ENCODE assay signal across 19 mouse cellular contexts in the genomic region with DNA sequence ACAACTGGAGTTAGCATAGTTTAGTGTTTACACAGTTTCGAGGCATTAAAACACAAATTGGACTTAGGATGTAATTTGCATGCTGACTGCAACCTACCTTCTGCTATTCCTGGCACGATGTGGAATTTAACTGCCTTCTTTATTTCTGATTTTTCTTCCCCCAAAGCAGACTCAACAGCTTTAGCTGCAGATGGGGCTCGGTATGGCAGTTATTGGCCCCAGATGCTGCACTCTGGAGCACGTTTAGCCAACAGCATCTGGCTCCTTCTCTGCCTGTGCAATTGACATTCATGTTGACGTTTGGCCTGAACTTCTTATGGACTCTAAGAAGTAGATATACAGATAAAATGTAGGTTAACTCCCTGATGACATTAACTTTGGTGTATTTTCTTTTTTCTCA.
DNase-seq lines count a peak whose midpoint lies in the region; ATAC-seq and TF ChIP-seq lines count a peak whose summit lies in the region.
"Had no signal": no experiment of that assay in that cellular context is flagged by ENCODE, and none has a peak within 500 bp of the region (broad histone marks: within the 10 kb centered on the region; RNA-seq: fewer than 3 reads in every experiment).

No protein-coding gene starts in this region.

- H3K36me3 ChIP-seq in hindbrain, postnatal 0 days (ENCODE audit: insufficient read depth, low read length): no peaks in the 10 kb centered on the region
- no peaks in the 10 kb centered on the region for H3K36me3 ChIP-seq in hindbrain, embryonic 12.5 days
- H3K36me3 ChIP-seq: heart, embryonic 13.5 days; limb, embryonic 15.5 days; neural tube, embryonic 12.5 days had no signal

- H3K27ac ChIP-seq in hindbrain, postnatal 0 days: no peak overlapping the region
- H3K27ac ChIP-seq in hindbrain, embryonic 12.5 days: no peak overlapping the region
- H3K27ac ChIP-seq: heart, embryonic 13.5 days; kidney, postnatal 0 days; left cerebral cortex, adult 2 months; limb, embryonic 15.5 days; macrophage; neural tube, embryonic 12.5 days had no signal

- WGBS in hindbrain, postnatal 0 days: 57% methylated on average over 5 of the region's 5 CpGs
- WGBS in hindbrain, embryonic 12.5 days: 67% methylated on average over 5 of the region's 5 CpGs

- TF ChIP-seq CTCF in hindbrain, postnatal 0 days (IDR thresholded peaks at IDR 0.05; ENCODE audit: low read depth): no peak

- H3K27me3 ChIP-seq in hindbrain, postnatal 0 days (ENCODE audit: insufficient read depth, low read length): no peaks in the 10 kb centered on the region
- H3K27me3 ChIP-seq in hindbrain, embryonic 12.5 days: no peaks in the 10 kb centered on the region
- H3K27me3 ChIP-seq: heart, embryonic 13.5 days; limb, embryonic 15.5 days; neural tube, embryonic 12.5 days had no signal

- DNase-seq in cerebellum, postnatal 10 days: peak; percentile 0 to 1
- DNase-seq in cerebellum, postnatal 14 days: no peak
- DNase-seq in hindbrain, postnatal 0 days (ENCODE audit: low spot score): peak; percentile 9
- peak; percentile 9 to 15 for DNase-seq in layer of hippocampus, adult 8-10 months (ENCODE audit: low spot score in 2 of 2)
- peak; percentile 1 for DNase-seq in mesoderm, embryonic 11.5 days (ENCODE audit: low read depth, low spot score)
- no peak for DNase-seq in liver
- DNase-seq in T-cell, adult 2 months (ENCODE audit: low spot score): no peak
- DNase-seq: adrenal gland, postnatal 25 days; cerebellum, adult 9-11 months; heart, postnatal 4 days; lung, adult 2 months had no signal

- no peak overlapping the region for H3K4me3 ChIP-seq in hindbrain, postnatal 0 days (ENCODE audit: low read length)
- no peak overlapping the region for H3K4me3 ChIP-seq in hindbrain, embryonic 12.5 days
- H3K4me3 ChIP-seq: heart, embryonic 13.5 days; left cerebral cortex, adult 2 months; limb, embryonic 15.5 days; neural tube, embryonic 12.5 days had no signal

- no peak overlapping the region for H3K9ac ChIP-seq in hindbrain, postnatal 0 days (replicated peaks; ENCODE audit: low read length)
- no peak overlapping the region for H3K9ac ChIP-seq in hindbrain, embryonic 12.5 days
- H3K9ac ChIP-seq: heart, embryonic 13.5 days; limb, embryonic 15.5 days; neural tube, embryonic 12.5 days had no signal

- no peak overlapping the region for H3K4me2 ChIP-seq in hindbrain, postnatal 0 days (ENCODE audit: low read depth, low read length)
- H3K4me2 ChIP-seq in hindbrain, embryonic 12.5 days (replicated peaks): no peak overlapping the region
- H3K4me2 ChIP-seq: heart, embryonic 13.5 days; limb, embryonic 15.5 days; neural tube, embryonic 12.5 days had no signal

- no peaks in the 10 kb centered on the region for H3K4me1 ChIP-seq in hindbrain, postnatal 0 days (ENCODE audit: insufficient read depth, low read length)
- no peaks in the 10 kb centered on the region for H3K4me1 ChIP-seq in hindbrain, embryonic 12.5 days
- H3K4me1 ChIP-seq: heart, embryonic 13.5 days; limb, embryonic 15.5 days; neural tube, embryonic 12.5 days had no signal

- no peaks in the 10 kb centered on the region for H3K9me3 ChIP-seq in hindbrain, postnatal 0 days (ENCODE audit: low read length)
- H3K9me3 ChIP-seq in hindbrain, embryonic 12.5 days (replicated peaks): no peaks in the 10 kb centered on the region
- H3K9me3 ChIP-seq: heart, embryonic 13.5 days; limb, embryonic 15.5 days; neural tube, embryonic 12.5 days had no signal

- no peak for ATAC-seq in hindbrain, postnatal 0 days
- no peak for ATAC-seq in hindbrain, embryonic 12.5 days (ENCODE audit: low FRiP score)
- ATAC-seq: midbrain, embryonic 16.5 days had no signal

Comparison
In these comparisons a context has a peak if more than half of its experiments do, and no peak if none do; other contexts are left out.
1. DNase-seq: peak in cerebellum, postnatal 10 days (2 of 2), hindbrain, postnatal 0 days (single experiment), layer of hippocampus, adult 8-10 months (2 of 2) and mesoderm, embryonic 11.5 days (single experiment); none in cerebellum, postnatal 14 days (0 of 2), liver (single experiment) and T-cell, adult 2 months (single experiment).